Mouse (Mus musculus) left cerebral cortex, adult 2 months (tissue): Measurements from ENCODE around the gene Myl12a. TPM values are rescaled to one million over a fixed set of nuclear protein-coding genes. Genes with fewer than 3 reads are reported as not detected.

Experiments used
- DNase-seq, 2 experiments: peaks; one replicate each; pipeline ENCODE4 v3.0.0; 2021 to 2022; ENCODE audit warnings: low spot score in 2 of 2, mixed read lengths in 1 of 2; ENCODE audit errors: extremely low spot score in 1 of 2
- H3K27ac ChIP-seq: fragments of 200-600 bp; 2 replicates; pipeline ENCODE4 v1.8.1; 2022
- H3K4me3 ChIP-seq: fragments of 200-600 bp; 2 replicates; pipeline ENCODE4 v1.8.1; 2022
- CTCF ChIP-seq: fragments of 200-600 bp; IDR thresholded peaks from 2 replicates; pipeline ENCODE4 v1.8.1; 2022; ENCODE audit warnings: antibody characterized with exemption, mild to moderate bottlenecking, moderate library complexity
- intact Hi-C: fragments of 180-260 bp; cut with DNase I; formaldehyde crosslinking; loops from one replicate; pipeline ENCODE4 v1.15.1; 2025
- total RNA-seq, 2 experiments: library from RNA; stranded (reverse); gene quantifications; 2 replicates each; pipeline ENCODE4 v1.2.3; 2021

The Myl12a gene
- total RNA-seq, 2 experiments from 2014 or later, result 39.0 to 43.4 TPM

DNA sequence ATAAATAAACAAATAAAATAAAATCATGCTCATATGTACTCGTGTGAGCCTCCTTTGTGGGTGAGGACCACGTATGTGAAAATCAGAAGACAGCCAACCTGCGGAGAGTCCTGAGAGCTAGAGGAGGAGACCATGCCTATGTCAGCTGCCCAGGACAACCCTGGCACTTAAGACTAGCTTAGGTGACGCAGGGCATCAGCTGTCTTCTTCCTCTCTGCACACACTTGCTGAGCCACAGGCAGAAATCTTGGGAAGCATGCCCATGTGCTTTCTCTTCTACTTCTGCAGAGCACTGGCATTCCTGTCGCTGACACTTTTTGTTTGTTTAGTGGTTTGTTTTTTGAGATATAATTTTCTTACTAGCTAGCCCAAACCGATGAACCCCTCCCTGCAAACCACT lies 7.1 kb downstream of the Myl12a start:
- no peak for TF ChIP-seq CTCF
- DNase-seq, result no peak
- intact Hi-C loops, result no loop called here
- no peak overlapping the region for H3K4me3 ChIP-seq
- H3K27ac ChIP-seq, result no peak overlapping the region

DNA sequence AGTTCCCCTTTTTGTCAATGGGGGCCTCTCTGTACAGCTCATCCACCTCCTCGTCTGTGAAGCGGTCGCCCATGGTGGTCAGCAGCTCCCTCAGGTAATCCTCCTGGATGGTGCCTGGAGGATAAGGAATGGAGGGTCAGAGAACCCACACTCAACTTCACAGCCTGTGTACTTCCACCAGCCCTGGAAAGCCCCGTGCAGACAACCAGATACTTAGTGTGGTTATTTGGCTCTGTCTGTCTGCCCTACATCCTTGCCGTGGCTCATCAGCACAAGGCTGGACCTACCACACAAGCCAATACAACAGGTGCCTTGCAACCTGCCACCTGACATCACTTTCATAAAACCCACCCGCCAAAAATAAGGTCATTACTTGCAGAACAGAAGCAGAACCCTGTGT lies 8.0 kb downstream of the Myl12a start:
- intact Hi-C loops, result no loop called here
- TF ChIP-seq CTCF, result no peak
- DNase-seq, result no peak
- Histone ChIP-seq H3K4me3 (no peak overlapping the region), H3K27ac (no peak overlapping the region)

DNA sequence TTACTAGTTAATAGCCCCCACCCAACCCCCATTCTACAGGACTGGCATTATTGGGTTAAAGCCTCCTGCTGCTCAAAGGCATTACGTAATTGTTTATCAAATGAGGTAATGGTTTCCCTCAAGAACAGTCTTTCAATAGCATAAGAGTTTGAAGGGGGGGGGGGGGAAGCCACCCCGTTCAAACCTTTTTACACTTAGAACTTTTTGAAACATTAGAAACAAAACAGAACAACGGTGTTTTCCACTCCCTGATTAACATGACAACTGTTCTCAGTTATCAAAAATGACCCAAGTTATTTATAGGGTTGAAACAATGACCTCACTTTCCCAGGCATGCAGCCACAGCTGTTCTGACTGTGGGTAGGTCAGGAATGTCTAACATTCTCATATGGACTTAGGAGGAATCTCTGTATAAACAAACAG lies 9.3 kb downstream of the Myl12a start:
- intact Hi-C loops, result no loop called here
- no peak overlapping the region for H3K4me3 ChIP-seq
- DNase-seq, result no peak
- H3K27ac ChIP-seq, result peak overlapping the region; percentile 41; the same call in 1 of the 2 replicates
- no peak for TF ChIP-seq CTCF

DNA sequence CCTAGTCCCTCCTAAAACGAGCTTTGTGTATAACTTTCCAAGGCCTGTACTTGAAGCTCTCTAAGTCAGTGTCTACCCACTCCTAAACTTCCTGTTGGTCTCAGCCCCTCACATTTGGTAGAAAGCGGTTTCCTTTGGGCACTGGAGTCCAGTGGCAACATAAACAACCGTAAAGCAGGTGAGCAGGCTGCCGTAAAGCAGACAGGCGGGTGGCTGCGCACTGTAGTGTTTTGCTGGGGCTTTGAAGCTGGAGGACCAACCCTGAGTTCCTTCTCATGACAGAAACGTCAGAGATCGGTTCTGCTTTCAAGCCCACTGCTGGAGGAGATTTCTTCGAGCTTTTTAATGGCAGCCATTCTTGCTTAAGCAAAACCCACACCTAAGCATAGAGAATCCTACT lies 10.0 kb downstream of the Myl12a start:
- TF ChIP-seq CTCF, result no peak
- intact Hi-C loops, result no loop called here

DNA sequence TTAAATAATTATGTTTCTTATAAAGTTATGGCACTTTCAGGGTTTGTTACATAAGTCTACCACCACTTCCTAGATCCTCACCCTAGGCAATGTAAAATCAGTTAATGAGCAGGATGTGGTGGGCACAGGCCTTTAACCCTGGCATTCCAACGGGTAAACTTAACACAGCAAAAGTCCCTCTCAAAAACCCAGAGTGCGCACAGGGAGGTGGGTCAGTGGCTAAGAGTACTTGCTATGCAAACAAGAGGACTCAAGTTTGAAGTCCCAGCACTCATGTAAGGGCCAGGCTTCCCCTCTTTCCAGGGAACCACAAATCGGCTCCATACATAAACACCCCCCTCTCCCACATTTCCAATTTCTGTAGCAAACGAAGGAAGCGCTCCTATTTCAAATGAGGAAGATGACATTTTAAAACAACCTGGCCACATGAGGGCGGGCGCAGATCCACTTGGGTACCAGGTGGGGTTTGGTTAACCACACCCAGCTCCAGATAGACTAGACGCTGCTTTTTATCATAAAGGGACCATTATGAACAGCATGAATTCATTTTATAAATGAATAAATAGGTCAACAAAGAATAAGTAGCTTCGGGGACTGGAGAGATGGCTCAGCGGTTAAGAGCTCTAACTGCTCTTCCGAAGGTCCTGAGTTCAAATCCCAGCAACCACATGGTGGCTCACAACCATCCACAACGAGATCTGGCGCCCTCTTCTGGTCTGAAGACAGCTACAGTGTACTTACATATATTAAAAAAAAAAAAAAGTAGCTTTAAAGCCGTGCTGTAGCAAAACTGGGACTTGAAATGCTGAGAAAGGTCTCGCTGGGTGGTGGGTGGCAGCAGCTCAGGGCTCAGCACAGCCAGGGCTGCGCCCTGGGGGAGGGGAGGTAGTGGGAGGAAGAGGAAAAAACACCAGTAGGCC lies 10.7 kb downstream of the Myl12a start:
- Histone ChIP-seq H3K4me3 (0 out of 2 replicates have a peak overlapping the region, but pooled peaks have one; percentile 97), H3K27ac (peak overlapping the region; percentile 99)
- DNase-seq, result no peak
- TF ChIP-seq CTCF, result peak; percentile 34
- intact Hi-C loops, result no loop called here

More for the DNA sequence above, 10.0 kb downstream of the Myl12a start:
- no peak for DNase-seq
- Histone ChIP-seq H3K27ac (no peak overlapping the region; the same call in 1 of the 2 replicates), H3K4me3 (no peak overlapping the region)

DNA sequence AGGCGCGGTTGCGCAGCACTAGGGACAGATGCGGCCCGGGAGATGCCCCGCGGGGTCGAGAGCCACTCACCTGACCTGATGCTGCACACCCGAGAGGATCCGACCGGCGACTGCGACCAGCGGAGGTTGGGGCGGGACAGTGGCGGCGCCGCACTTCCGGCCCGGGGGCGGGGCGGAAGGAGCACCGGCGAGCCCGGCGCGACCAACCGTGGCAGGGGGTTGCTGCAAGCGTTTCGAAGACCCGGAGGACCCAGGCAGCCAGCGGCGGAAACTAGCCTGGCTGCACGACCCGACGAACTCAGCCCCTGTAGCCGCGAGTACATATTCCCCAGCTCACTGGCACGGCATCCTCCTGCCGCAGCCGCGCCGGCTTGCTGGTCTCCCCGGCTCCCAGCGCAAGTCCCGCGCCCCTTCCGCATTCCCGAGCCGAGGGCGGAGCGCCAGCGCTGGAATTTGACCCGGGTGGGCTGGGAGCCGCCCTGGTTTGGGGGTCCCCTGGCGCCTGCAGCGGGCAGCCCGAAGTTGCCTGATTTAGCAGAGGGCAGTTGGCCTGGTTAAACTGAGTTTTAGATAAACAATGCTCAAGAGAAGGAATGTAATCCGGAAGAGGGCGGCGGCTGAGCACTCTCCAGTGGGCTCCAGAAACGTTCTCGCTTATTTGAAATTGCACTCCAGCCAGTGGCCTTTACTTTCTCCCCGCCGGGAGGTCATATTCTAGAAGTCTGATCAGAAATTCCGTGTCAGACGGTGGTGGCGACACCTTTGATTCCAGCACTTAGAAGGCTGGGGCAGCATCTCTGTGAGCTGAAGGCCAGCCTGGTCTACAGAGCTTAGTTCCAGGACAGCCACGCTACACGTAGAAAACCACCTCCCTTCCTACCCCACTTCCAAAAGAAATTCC lies 12.0 kb downstream of the Myl12a start:
- TF ChIP-seq CTCF, result no peak
- H3K4me3 ChIP-seq, result peak overlapping the region; percentile 97
- peak overlapping the region; percentile 99 for H3K27ac ChIP-seq
- peak; percentile 81 to 83 for DNase-seq
- intact Hi-C loops, result loop anchor here (1.0 kb wide), 1 partner anchor 12 kb away; the partner anchor contains the start of genes Myl12a and Myom1

DNA sequence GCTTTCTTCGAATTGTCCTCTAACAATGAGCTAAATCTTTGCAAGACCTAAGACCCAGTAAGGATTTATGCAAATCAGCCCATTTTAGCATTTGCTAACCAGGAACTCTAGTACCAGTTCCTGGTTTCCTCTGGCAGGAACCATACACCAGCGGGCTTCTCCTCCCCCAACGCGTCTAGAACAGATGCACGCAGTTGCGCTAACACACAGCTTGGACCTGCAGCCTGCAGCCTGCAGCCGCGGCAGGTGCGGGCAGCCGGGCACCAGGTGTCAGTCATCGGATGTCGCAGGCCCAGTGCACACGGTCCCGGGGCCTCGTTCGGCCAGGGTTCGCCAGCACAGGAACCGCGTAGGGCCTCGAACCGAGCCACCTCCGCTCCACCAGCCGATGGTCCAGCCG lies 12.7 kb downstream of the Myl12a start:
- no peak for DNase-seq

DNA sequence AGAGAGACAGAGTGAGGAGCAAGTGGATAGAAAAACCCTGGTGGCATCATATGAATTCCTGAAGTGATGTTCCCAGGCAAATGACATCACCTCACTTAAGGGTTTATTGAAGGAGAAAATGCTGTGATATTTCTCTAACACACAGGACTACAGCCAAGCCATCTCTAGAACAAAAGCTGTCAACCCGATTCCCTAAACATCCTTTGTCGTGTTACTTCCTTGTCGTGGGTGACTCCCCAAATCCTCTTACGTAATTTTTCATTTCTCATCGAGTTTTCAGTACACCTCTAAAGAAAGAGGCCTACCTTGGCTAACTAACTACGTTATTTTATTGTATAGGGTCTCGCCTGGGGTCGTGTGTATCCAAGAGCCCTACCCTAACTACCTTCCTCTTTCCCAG lies 13.2 kb downstream of the Myl12a start:
- peak overlapping the region; percentile 99 for H3K27ac ChIP-seq
- no peak for TF ChIP-seq CTCF
- peak overlapping the region; percentile 97 for H3K4me3 ChIP-seq
- no peak for DNase-seq
- intact Hi-C loops, result no loop called here

More for the DNA sequence above, 12.7 kb downstream of the Myl12a start:
- Histone ChIP-seq H3K27ac (peak overlapping the region; percentile 99), H3K4me3 (peak overlapping the region; percentile 97)
- intact Hi-C loops, result loop anchor here (1.0 kb wide), 1 partner anchor 12 kb away; the partner anchor contains the start of genes Myl12a and Myom1
- TF ChIP-seq CTCF, result no peak

DNA sequence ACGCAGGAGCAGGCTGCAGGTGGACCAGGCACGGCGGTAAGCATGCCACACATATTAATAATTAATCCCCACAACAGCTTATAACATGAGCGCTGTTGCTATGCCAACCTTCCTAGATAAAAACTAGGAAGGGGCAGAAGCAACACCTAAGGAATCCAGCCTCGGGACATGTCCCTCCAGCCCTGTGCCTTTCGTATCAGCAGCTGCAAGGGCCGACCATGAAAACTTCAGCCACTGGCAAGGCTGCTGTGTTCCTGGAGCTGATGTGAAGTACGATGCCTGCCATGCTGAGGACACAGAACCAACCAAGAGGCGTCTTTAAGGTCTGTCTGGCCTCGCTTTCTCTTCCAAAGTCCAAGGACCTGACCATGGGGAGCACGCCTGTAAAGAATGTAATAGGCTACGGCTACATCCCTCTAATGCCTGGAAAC lies 14.3 kb downstream of the Myl12a start:
- no peak for TF ChIP-seq CTCF
- H3K27ac ChIP-seq, result no peak overlapping the region
- intact Hi-C loops, result no loop called here
- no peak for DNase-seq
- H3K4me3 ChIP-seq, result peak overlapping the region; percentile 29

DNA sequence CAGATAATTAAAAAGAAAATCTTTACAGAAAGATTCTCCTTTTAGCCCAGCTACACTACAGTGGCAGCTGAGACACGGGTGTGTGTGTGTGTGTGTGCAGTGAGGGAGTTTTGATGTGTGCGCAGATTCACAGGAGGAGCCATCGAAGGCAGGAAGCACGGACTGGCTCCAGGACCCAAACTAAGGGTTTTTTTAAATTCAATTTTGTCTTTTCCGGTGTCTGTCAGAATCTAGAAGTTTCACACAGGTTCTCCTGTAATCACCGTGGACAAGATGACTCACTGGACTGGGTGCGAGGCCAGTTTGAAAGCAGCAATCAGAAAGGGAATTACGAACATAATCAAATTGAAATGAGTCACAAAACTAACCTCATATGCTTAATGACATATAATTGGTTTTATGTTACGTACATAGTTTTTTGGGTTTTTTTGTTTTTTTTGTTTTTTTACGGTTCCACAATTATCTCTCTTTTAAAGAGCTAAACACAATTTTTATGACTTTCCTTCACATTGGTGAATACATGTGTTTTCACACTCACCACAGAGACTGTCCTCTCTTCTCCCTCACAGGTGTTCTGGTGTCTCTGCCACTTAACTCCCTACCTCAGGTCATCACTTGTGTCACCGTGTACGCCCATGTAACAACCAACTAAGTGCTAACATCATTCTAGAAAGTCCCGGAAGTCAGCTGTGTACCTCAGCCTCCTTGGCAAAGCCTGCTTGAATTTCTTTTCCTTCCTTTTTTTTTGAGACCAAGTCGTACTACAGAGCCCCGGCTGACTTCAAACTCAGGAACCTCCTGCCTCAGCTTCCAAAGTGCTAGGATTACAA lies 15.6 kb downstream of the Myl12a start:
- intact Hi-C loops, result no loop called here
- DNase-seq, result no peak
- no peak overlapping the region for H3K27ac ChIP-seq
- TF ChIP-seq CTCF, result no peak
- no peak overlapping the region for H3K4me3 ChIP-seq

DNA sequence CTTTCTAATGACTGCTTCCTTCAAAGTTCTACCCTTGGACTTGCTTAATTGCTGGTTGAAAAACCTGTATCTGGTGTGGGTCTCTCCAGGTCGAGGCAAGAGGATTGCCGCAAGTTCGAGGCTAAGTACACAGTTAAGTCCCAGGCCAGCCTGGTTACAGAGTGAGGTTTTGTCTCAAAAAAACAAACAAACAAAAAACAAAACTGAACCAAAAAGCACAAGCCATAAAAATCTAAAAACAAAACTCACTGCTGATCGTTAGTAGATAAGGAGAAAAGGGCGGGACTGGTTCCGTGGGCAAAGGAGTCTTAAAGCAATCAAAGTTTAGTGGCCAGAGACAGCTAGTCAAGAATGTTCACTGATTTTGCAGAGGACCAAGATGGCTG lies 16.3 kb downstream of the Myl12a start:
- Histone ChIP-seq H3K27ac (no peak overlapping the region), H3K4me3 (no peak overlapping the region)
- DNase-seq, result no peak
- TF ChIP-seq CTCF, result no peak
- intact Hi-C loops, result no loop called here
